Mouse (Mus musculus): Measurements from ENCODE around the gene Rorb.

Gene Rorb

GRCm38 (mm10) chr19:19110793-19111427 lies at the start of gene Rorb:
Gene Rorb, minus strand, starts transcription at chr19:19111196.
- DNase-seq = peak; percentile 86

GRCm38 (mm10) chr19:19148847-19149246 lies 37.9 kb upstream of the Rorb start:
- no peak for DNase-seq

GRCm38 (mm10) chr19:19144447-19144846 lies 33.5 kb upstream of the Rorb start:
- DNase-seq = no peak

- no peak for DNase-seq
Measured at GRCm38 (mm10) chr19:19136856-19137255, 25.9 kb upstream of the Rorb start.

GRCm38 (mm10) chr19:19135838-19136237 lies 24.8 kb upstream of the Rorb start:
- no peak for DNase-seq

- DNase-seq = no peak
Measured at GRCm38 (mm10) chr19:19122324-19122723, 11.3 kb upstream of the Rorb start.

GRCm38 (mm10) chr19:19112180-19112579 lies 1.2 kb upstream of the Rorb start:
- no peak for DNase-seq

GRCm38 (mm10) chr19:19111428-19112170 lies 603 bp upstream of the Rorb start:
- DNase-seq = no peak

- peak; percentile 33 for DNase-seq
Measured at GRCm38 (mm10) chr19:19110011-19110768, 806 bp downstream of the Rorb start.

- no peak for DNase-seq
Measured at GRCm38 (mm10) chr19:19108596-19109381, 2.2 kb downstream of the Rorb start.

- DNase-seq = no peak
Measured at GRCm38 (mm10) chr19:19104581-19104980, 6.4 kb downstream of the Rorb start.

GRCm38 (mm10) chr19:19097149-19097548 lies 13.8 kb downstream of the Rorb start:
- no peak for DNase-seq

GRCm38 (mm10) chr19:19089427-19089826 lies 21.6 kb downstream of the Rorb start:
- no peak for DNase-seq

- no peak for DNase-seq
Measured at GRCm38 (mm10) chr19:19077880-19078279, 33.1 kb downstream of the Rorb start.

- DNase-seq = no peak
Measured at GRCm38 (mm10) chr19:19074756-19075155, 36.2 kb downstream of the Rorb start.

- no peak for DNase-seq
Measured at GRCm38 (mm10) chr19:19058710-19059398, 52.1 kb downstream of the Rorb start.

GRCm38 (mm10) chr19:19058201-19058600 lies 52.8 kb downstream of the Rorb start:
- DNase-seq = no peak

- no peak for DNase-seq
Measured at GRCm38 (mm10) chr19:19043138-19043537, 67.9 kb downstream of the Rorb start.

- DNase-seq = no peak
Measured at GRCm38 (mm10) chr19:19040800-19041199, 70.2 kb downstream of the Rorb start.

GRCm38 (mm10) chr19:19034482-19035315 lies 76.3 kb downstream of the Rorb start:
- DNase-seq = no peak

- no peak for DNase-seq
Measured at GRCm38 (mm10) chr19:19033974-19034373, 77.0 kb downstream of the Rorb start.
